Mouse (Mus musculus): ENCODE data around the gene Olfr523.

DNA sequence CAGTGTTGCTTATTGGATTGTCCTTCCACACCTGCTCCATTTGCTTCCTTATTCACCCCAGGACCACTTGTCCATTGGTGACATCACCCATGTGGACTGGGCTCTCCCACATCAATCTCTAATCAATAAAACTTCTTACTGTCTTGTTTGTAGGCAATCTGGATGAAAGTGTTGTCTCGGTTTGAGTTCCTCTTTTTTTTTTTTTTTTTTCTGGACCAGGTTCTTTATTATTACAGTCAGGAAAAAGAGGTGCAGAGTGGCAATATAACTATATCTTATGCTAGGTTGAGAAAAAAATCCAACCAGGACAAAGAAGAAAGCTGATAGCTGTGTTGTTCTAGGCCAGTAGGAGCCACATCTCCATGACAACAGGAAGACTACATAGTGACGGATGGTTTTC is 7.7 kb downstream of the Olfr523 start:
- TF ChIP-seq CTCF (IDR thresholded peaks at IDR 0.05; ENCODE audit: borderline replicate concordance, extremely low read depth, insufficient read depth, insufficient read length) (no peak), POLR2A (IDR thresholded peaks at IDR 0.05; ENCODE audit: borderline replicate concordance, extremely low read depth, insufficient read depth, insufficient read length, poor library complexity, severe bottlenecking) (no peak)

Data from brain, embryonic 14.5 days (tissue).